Mouse (Mus musculus) E14TG2a.4 (cell line): ENCODE measurements at regions not wholly inside any gene's neighbourhood (a gene's known extent, or its start where the extent isn't known, plus 50 kb on each side); places are given as distances from the start of the nearest gene placed in this dataset.

Experiments
- H3K27me3 ChIP-seq: 2 replicates; pipeline ENCODE4 v1.6.1; 2014; ENCODE audit warnings: low read length, control low read depth; ENCODE audit not compliant: insufficient read depth
- H3K36me3 ChIP-seq: 2 replicates; pipeline ENCODE4 v1.6.1; 2014; ENCODE audit warnings: low read length, control low read depth; ENCODE audit not compliant: insufficient read depth
- H3K4me1 ChIP-seq: replicated peaks from 2 replicates; pipeline ENCODE4 v1.6.1; 2014; ENCODE audit warnings: low read depth, low read length, control low read depth
- H3K4me3 ChIP-seq: replicated peaks from 2 replicates; pipeline ENCODE4 v1.5.1; 2014; ENCODE audit warnings: mild to moderate bottlenecking, low read length
- H3K9me3 ChIP-seq: 2 replicates; pipeline ENCODE4 v1.6.1; 2014; ENCODE audit warnings: low read length, control low read depth
- CTCF ChIP-seq: conservative IDR thresholded peaks from 2 replicates; pipeline ENCODE4 v1.5.1; 2014; ENCODE audit warnings: low read length
- NANOG ChIP-seq: IDR thresholded peaks from 2 replicates; pipeline ENCODE4 v1.6.1; 2014; ENCODE audit warnings: borderline replicate concordance, low read length, mixed read lengths
- POU5F1 ChIP-seq: IDR thresholded peaks from 2 replicates; pipeline ENCODE4 v1.6.1; 2014; ENCODE audit warnings: low read length, borderline replicate concordance

DNA sequence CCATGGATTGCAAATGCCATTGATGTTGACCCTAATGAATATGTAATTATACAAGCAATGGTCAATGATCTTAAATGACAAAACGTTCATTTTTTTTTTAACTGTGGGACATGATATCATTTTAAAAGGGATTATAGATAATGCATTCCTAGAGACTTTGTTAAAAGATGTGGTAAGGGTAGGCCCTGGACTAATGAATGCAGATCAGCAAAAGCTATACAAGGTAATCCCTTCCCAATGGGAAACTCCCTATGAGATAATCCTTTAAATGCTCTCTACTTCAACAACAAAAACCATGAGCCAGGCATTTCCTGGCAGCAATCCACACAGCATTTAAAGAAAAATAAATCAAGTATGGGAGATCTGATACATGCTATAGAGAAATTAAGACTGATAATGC is 353.3 kb upstream of the Cdh12 start:
- Histone ChIP-seq H3K4me1 (no peaks in the 10 kb centered on the region), H3K27me3 (no peaks in the 10 kb centered on the region), H3K36me3 (no peaks in the 10 kb centered on the region)

DNA sequence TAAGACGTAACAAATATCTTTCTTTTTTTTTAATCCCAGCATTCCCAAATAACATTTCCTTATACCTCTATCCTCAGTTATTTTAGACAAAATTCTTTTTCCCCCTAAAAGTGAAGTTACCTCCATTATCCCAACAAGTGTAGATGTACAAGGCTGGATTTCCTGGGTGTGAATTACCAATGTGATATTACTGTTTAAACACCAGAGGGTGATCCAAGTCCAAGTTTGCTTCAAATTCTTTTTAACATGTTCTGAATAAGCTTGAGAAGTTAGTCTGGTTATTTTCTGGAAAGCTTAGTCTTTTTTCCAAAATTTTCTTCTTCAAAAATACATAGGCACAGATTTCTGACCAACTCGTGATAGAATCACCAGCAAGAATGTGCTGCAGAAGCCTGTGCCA is 329.5 kb upstream of the Cdh12 start:
- H3K9me3 ChIP-seq = no peaks in the 10 kb centered on the region
- H3K27me3 ChIP-seq = no peaks in the 10 kb centered on the region
- TF ChIP-seq NANOG = no peak
- no peak for TF ChIP-seq CTCF
- no peak for TF ChIP-seq POU5F1
- no peak overlapping the region for H3K4me3 ChIP-seq
- H3K36me3 ChIP-seq = no peaks in the 10 kb centered on the region
- H3K4me1 ChIP-seq = no peaks in the 10 kb centered on the region

More for the DNA sequence above, 353.3 kb upstream of the Cdh12 start:
- Histone ChIP-seq H3K9me3 (no peaks in the 10 kb centered on the region), H3K4me3 (no peak overlapping the region)
- no peak for TF ChIP-seq POU5F1
- no peak for TF ChIP-seq NANOG
- TF ChIP-seq CTCF = no peak

DNA sequence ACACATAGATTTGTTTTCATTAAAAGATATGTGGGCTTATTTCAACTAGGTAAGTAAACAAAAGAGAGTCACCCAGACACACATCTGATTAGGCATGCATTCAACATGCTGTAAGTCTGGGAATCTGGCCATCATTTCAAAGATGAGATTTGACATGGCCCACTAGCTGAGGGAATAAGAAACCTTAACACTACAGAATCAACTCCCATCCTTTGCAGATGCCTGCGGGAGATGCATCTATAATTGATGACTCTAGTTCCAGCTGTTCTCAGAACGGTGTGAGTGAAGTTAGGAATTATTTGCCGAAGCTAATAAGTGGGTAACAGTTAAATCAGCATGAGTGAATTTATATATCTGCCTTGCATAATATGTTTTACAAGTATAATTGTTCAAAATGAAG is 325.5 kb upstream of the Cdh12 start:
- TF ChIP-seq NANOG (no peak), CTCF (no peak), POU5F1 (no peak)
- Histone ChIP-seq H3K4me1 (no peaks in the 10 kb centered on the region), H3K9me3 (no peaks in the 10 kb centered on the region), H3K4me3 (no peak overlapping the region), H3K27me3 (no peaks in the 10 kb centered on the region), H3K36me3 (no peaks in the 10 kb centered on the region)

DNA sequence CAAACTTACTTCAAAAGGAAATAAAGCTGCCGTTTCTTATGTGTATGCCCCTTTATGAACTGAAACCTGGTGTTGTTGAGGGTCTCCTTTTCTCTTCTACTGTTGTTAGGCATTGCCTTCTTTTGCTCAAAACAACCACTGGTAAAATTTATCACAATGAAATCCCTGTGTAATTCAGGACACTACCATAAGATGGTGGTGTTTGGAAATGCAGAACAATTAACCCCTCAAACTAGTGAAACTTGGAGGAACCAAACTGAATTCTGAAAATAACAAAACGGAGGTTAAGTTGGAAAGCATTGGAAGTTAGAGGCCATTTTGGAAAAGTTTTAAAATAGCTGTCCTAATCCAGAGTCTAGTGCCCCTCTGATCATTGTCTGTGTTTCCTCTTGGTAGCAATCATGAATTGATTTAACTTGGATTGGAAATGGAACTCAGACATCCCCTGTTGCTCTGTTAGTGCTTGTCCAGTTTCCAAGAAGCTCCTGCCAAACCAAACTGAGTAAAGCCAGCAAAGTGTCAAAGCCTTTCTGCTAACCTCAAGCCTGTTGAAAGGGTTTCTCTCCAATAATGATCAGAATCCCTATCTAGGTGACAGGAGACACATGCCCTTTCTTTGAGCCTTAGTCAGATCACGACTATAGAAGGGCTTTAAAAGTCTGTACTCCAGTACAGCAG is 313.0 kb upstream of the Cdh12 start:
- TF ChIP-seq NANOG (no peak), CTCF (peak; percentile 13; the same call in 1 of the 2 replicates)
- H3K36me3 ChIP-seq = no peaks in the 10 kb centered on the region
- H3K4me1 ChIP-seq = no peaks in the 10 kb centered on the region
- H3K4me3 ChIP-seq = no peak overlapping the region
- no peaks in the 10 kb centered on the region for H3K27me3 ChIP-seq
- H3K9me3 ChIP-seq = no peaks in the 10 kb centered on the region

DNA sequence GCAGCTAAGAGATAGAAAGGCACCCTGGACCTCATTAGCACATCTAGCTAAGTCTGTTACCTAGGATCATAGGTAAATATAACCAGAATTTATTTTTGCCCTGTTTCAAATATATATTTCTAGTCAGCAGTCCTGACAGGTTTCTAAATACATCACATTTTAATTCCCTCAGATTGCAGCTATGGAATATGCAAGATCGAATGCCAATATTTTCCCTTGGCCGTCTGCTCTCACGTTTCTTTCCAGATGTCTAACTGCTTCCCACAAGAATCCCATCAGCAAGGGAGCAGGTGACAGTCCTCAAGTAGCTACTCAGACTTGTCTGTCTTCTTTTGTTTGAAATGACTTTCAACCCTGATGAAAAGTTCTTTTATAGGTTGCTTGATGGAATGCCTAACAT is 297.2 kb upstream of the Cdh12 start:
- H3K36me3 ChIP-seq = no peaks in the 10 kb centered on the region
- no peaks in the 10 kb centered on the region for H3K27me3 ChIP-seq
- no peaks in the 10 kb centered on the region for H3K4me1 ChIP-seq
- no peaks in the 10 kb centered on the region for H3K9me3 ChIP-seq
- H3K4me3 ChIP-seq = no peak overlapping the region
- no peak for TF ChIP-seq NANOG
- no peak for TF ChIP-seq POU5F1
- no peak for TF ChIP-seq CTCF
